Mouse (Mus musculus) embryonic fibroblast, embryonic 13.5 days (primary cell): ENCODE results near the gene Bbs4.

Experiments
- CTCF ChIP-seq: IDR thresholded peaks from 2 replicates; pipeline ENCODE4 v1.5.1; 2011; ENCODE audit warnings: mild to moderate bottlenecking, control low read depth, low read length, moderate library complexity, borderline replicate concordance; ENCODE audit not compliant: insufficient read depth
- POLR2A ChIP-seq: IDR thresholded peaks from 2 replicates; pipeline ENCODE4 v1.6.1; 2011; ENCODE audit warnings: low read depth, mild to moderate bottlenecking, control low read depth, low read length, moderate library complexity

DNA sequence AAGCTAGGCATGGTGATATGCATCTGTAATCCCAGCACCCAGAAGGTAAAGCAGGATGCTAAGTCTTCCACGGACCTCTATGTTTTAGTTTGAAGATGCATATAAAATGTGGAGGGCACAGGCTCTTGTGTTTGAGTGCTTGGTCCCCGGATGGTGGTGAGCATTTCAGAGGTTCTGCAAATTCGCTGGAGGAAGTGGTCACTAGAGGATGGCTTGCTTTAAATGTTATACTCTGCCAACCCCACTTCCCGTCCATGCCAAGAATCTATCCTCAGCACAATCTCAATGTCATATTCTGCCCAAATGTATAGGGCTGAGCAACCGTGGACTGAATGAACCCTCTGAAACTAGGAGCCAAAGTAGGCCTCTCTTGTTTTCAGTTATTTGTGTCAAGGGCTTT, 72.4 kb downstream of the Bbs4 start:
- TF ChIP-seq POLR2A = no peak
- TF ChIP-seq CTCF = no peak
